Mouse (Mus musculus) forebrain, embryonic 15.5 days (tissue): ENCODE results near the gene Lpar5. TPM values are rescaled to one million over a fixed set of nuclear protein-coding genes. Genes with fewer than 3 reads are reported as not detected.
A peak's percentile ranks its signal among the peaks of the same experiment; 100 is the strongest.
"Not testable (repeated sequence)": the region's sequence is repeated elsewhere in the genome, so short reads cannot be mapped to it uniquely, and the experiment has no call there.

Source experiments
- ATAC-seq: fragments of 200-750 bp; cut with Nextera tagmentation; replicated peaks from 2 replicates; pipeline ENCODE4 v1.8.0; 2017; ENCODE audit warnings: mild to moderate bottlenecking, moderate TSS enrichment, moderate library complexity
- H3K27ac ChIP-seq: fragments of 300-500 bp; sonication (generic); replicated peaks from 2 replicates; pipeline ENCODE4 v1.5.1; 2015; ENCODE audit warnings: mild to moderate bottlenecking, inconsistent platforms
- H3K27me3 ChIP-seq: fragments of 300-500 bp; sonication (generic); 2 replicates; pipeline ENCODE4 v1.6.1; 2015; ENCODE audit warnings: inconsistent platforms
- H3K36me3 ChIP-seq: fragments of 300-500 bp; sonication (generic); 2 replicates; pipeline ENCODE4 v1.6.1; 2015; ENCODE audit warnings: mild to moderate bottlenecking, inconsistent platforms
- H3K4me1 ChIP-seq: fragments of 300-500 bp; sonication (generic); 2 replicates; pipeline ENCODE4 v1.6.1; 2015; ENCODE audit warnings: inconsistent platforms
- H3K4me2 ChIP-seq: fragments of 300-500 bp; sonication (generic); replicated peaks from 2 replicates; pipeline ENCODE4 v1.6.1; 2015; ENCODE audit warnings: mild to moderate bottlenecking, inconsistent platforms
- H3K4me3 ChIP-seq: fragments of 300-500 bp; sonication (generic); 2 replicates; pipeline ENCODE4 v1.5.1; 2015; ENCODE audit warnings: mild to moderate bottlenecking, inconsistent platforms
- H3K9ac ChIP-seq: fragments of 300-500 bp; sonication (generic); replicated peaks from 2 replicates; pipeline ENCODE4 v1.6.1; 2015; ENCODE audit warnings: mild to moderate bottlenecking, inconsistent platforms
- H3K9me3 ChIP-seq: fragments of 300-500 bp; sonication (generic); 2 replicates; pipeline ENCODE4 v1.6.1; 2016; ENCODE audit warnings: inconsistent platforms
- WGBS: fragments of 180-500 bp; shearing (Covaris S2); methylation state at CpG from one replicate; pipeline ENCODE4 v1.1.7; 2015; ENCODE audit warnings: mixed read lengths; 5-methylcytosine and 5-hydroxymethylcytosine counted together
- polyA plus RNA-seq: library from polyadenylated mRNA; unstranded; fragments of >200 nt; fragmentation: Nextera tagmentation; extraction: Ambion mirVana; gene quantifications from 2 replicates; pipeline ENCODE4 v1.2.1, GENCODE M21; 2015

Gene Lpar5
- polyA plus RNA-seq, 1 experiment from 2014 or later = 0.71 TPM

- no peak overlapping the region for H3K4me2 ChIP-seq
- no peak for ATAC-seq
- no peaks in the 10 kb centered on the region for H3K9me3 ChIP-seq
- no peak overlapping the region for H3K4me3 ChIP-seq
- H3K36me3 ChIP-seq = no peaks in the 10 kb centered on the region
- H3K9ac ChIP-seq = no peak overlapping the region
- no peak overlapping the region for H3K27ac ChIP-seq
- 34% methylated on average over 6 of the region's 6 CpGs for WGBS
- no peaks in the 10 kb centered on the region for H3K27me3 ChIP-seq
- H3K4me1 ChIP-seq = no peaks in the 10 kb centered on the region
Measured at GRCm38 (mm10) chr6:125061493-125061892, 6.2 kb upstream of the Lpar5 start.

- whole genome bisulfite sequencing = 73% methylated on average over 5 of the region's 5 CpGs
- H3K27me3 ChIP-seq = no peaks in the 10 kb centered on the region
- H3K9me3 ChIP-seq = no peaks in the 10 kb centered on the region
- H3K4me2 ChIP-seq = no peak overlapping the region
- no peaks in the 10 kb centered on the region for H3K36me3 ChIP-seq
- no peak for ATAC-seq
- H3K4me3 ChIP-seq = no peak overlapping the region
- no peak overlapping the region for H3K9ac ChIP-seq
- H3K27ac ChIP-seq = no peak overlapping the region
- no peaks in the 10 kb centered on the region for H3K4me1 ChIP-seq
Measured at GRCm38 (mm10) chr6:125062511-125062910, 5.2 kb upstream of the Lpar5 start.

GRCm38 (mm10) chr6:125063906-125064305 is 3.8 kb upstream of the Lpar5 start:
- H3K9ac ChIP-seq = no peak overlapping the region
- H3K27ac ChIP-seq = no peak overlapping the region
- no peak overlapping the region for H3K4me2 ChIP-seq
- ATAC-seq = no peak
- no peaks in the 10 kb centered on the region for H3K27me3 ChIP-seq
- no peak overlapping the region for H3K4me3 ChIP-seq
- no peaks in the 10 kb centered on the region for H3K9me3 ChIP-seq
- no peaks in the 10 kb centered on the region for H3K4me1 ChIP-seq
- WGBS = 80% methylated on average over 6 of the region's 6 CpGs
- no peaks in the 10 kb centered on the region for H3K36me3 ChIP-seq

GRCm38 (mm10) chr6:125065223-125065622 is 2.5 kb upstream of the Lpar5 start:
- not testable (repeated sequence) for ATAC-seq, H3K9me3 ChIP-seq, H3K4me1 ChIP-seq, H3K27ac ChIP-seq, H3K27me3 ChIP-seq, H3K36me3 ChIP-seq, H3K4me3 ChIP-seq, H3K4me2 ChIP-seq, H3K9ac ChIP-seq
- no CpG with 5 or more reads among the region's 1 CpGs for WGBS

- H3K9me3 ChIP-seq = no peaks in the 10 kb centered on the region
- peak overlapping the region; percentile 21; the same call in 1 of the 2 replicates for H3K4me2 ChIP-seq
- no peak overlapping the region for H3K4me3 ChIP-seq
- H3K4me1 ChIP-seq = peaks cover 25% of the 10 kb centered on the region
- no peaks in the 10 kb centered on the region for H3K27me3 ChIP-seq
- peak overlapping the region; percentile 97 for H3K27ac ChIP-seq
- H3K36me3 ChIP-seq = no peaks in the 10 kb centered on the region
- 70% methylated on average over 18 of the region's 18 CpGs for WGBS
- H3K9ac ChIP-seq = 0 out of 2 replicates have a peak overlapping the region, but pooled peaks have one; percentile 3
- ATAC-seq = peak; percentile 94
Measured at GRCm38 (mm10) chr6:125071170-125071895, 3.6 kb downstream of the Lpar5 start.

GRCm38 (mm10) chr6:125071896-125072279 is 4.2 kb downstream of the Lpar5 start:
- ATAC-seq = peak; percentile 83
- Histone ChIP-seq H3K27me3 (no peaks in the 10 kb centered on the region), H3K9ac (0 out of 2 replicates have a peak overlapping the region, but pooled peaks have one; percentile 3), H3K9me3 (no peaks in the 10 kb centered on the region), H3K4me2 (peak overlapping the region; percentile 21; the same call in 1 of the 2 replicates), H3K27ac (peak overlapping the region; percentile 97), H3K4me1 (peaks cover 25% of the 10 kb centered on the region), H3K36me3 (no peaks in the 10 kb centered on the region), H3K4me3 (no peak overlapping the region)
- WGBS = 15% methylated on average over 2 of the region's 2 CpGs

GRCm38 (mm10) chr6:125073825-125074224 is 6.1 kb downstream of the Lpar5 start:
- Histone ChIP-seq H3K4me1 (peaks cover 25% of the 10 kb centered on the region), H3K27ac (no peak overlapping the region), H3K36me3 (no peaks in the 10 kb centered on the region), H3K9me3 (no peaks in the 10 kb centered on the region), H3K4me2 (no peak overlapping the region), H3K27me3 (0 out of 2 replicates have a peak, but pooled peaks cover 2% of the 10 kb centered on the region), H3K9ac (no peak overlapping the region), H3K4me3 (no peak overlapping the region)
- no peak for ATAC-seq
- WGBS = 57% methylated on average over 8 of the region's 8 CpGs

GRCm38 (mm10) chr6:125081394-125081793 is 13.7 kb downstream of the Lpar5 start:
- H3K4me1 ChIP-seq = peaks cover 13% of the 10 kb centered on the region; the same call in 1 of the 2 replicates
- WGBS = 20% methylated on average over 25 of the region's 25 CpGs
- no peaks in the 10 kb centered on the region for H3K36me3 ChIP-seq
- H3K9me3 ChIP-seq = no peaks in the 10 kb centered on the region
- peak overlapping the region; percentile 83 for H3K27ac ChIP-seq
- H3K9ac ChIP-seq = peak overlapping the region; percentile 38
- 0 out of 2 replicates have a peak, but pooled peaks cover 2% of the 10 kb centered on the region for H3K27me3 ChIP-seq
- ATAC-seq = no peak
- peak overlapping the region; percentile 54 for H3K4me2 ChIP-seq
- H3K4me3 ChIP-seq = peak overlapping the region; percentile 41

- peak; percentile 89 for ATAC-seq
Measured at GRCm38 (mm10) chr6:125081797-125082560, 14.3 kb downstream of the Lpar5 start.

GRCm38 (mm10) chr6:125082801-125083386 is 15.2 kb downstream of the Lpar5 start:
- peaks cover 13% of the 10 kb centered on the region; the same call in 1 of the 2 replicates for H3K4me1 ChIP-seq
- WGBS = 89% methylated on average over 7 of the region's 7 CpGs
- no peak for ATAC-seq
- no peak overlapping the region for H3K9ac ChIP-seq
- H3K9me3 ChIP-seq = no peaks in the 10 kb centered on the region
- H3K4me3 ChIP-seq = no peak overlapping the region
- no peak overlapping the region for H3K27ac ChIP-seq
- no peaks in the 10 kb centered on the region for H3K36me3 ChIP-seq
- H3K4me2 ChIP-seq = no peak overlapping the region
- 0 out of 2 replicates have a peak, but pooled peaks cover 2% of the 10 kb centered on the region for H3K27me3 ChIP-seq

More at GRCm38 (mm10) chr6:125081797-125082560, 14.3 kb downstream of the Lpar5 start:
- no peaks in the 10 kb centered on the region for H3K9me3 ChIP-seq
- H3K9ac ChIP-seq = peak overlapping the region; percentile 38
- 20% methylated on average over 45 of the region's 45 CpGs for WGBS
- H3K4me2 ChIP-seq = peak overlapping the region; percentile 54
- H3K4me3 ChIP-seq = peak overlapping the region; percentile 41
- no peaks in the 10 kb centered on the region for H3K36me3 ChIP-seq
- peaks cover 13% of the 10 kb centered on the region; the same call in 1 of the 2 replicates for H3K4me1 ChIP-seq
- H3K27me3 ChIP-seq = 0 out of 2 replicates have a peak, but pooled peaks cover 2% of the 10 kb centered on the region
- peak overlapping the region; percentile 83 for H3K27ac ChIP-seq

GRCm38 (mm10) chr6:125084424-125084823 is 16.7 kb downstream of the Lpar5 start:
- H3K27me3 ChIP-seq = no peaks in the 10 kb centered on the region
- H3K27ac ChIP-seq = no peak overlapping the region
- H3K36me3 ChIP-seq = no peaks in the 10 kb centered on the region
- peak; percentile 15; the same call in 1 of the 2 replicates for ATAC-seq
- H3K4me3 ChIP-seq = no peak overlapping the region
- H3K9me3 ChIP-seq = no peaks in the 10 kb centered on the region
- no peak overlapping the region for H3K4me2 ChIP-seq
- 5% methylated on average over 4 of the region's 4 CpGs for WGBS
- H3K9ac ChIP-seq = no peak overlapping the region
- H3K4me1 ChIP-seq = peaks cover 23% of the 10 kb centered on the region

GRCm38 (mm10) chr6:125087937-125088336 is 20.2 kb downstream of the Lpar5 start:
- no peaks in the 10 kb centered on the region for H3K9me3 ChIP-seq
- no peak overlapping the region for H3K9ac ChIP-seq
- no peaks in the 10 kb centered on the region for H3K36me3 ChIP-seq
- no peak for ATAC-seq
- H3K4me3 ChIP-seq = no peak overlapping the region
- H3K27me3 ChIP-seq = no peaks in the 10 kb centered on the region
- peaks cover 25% of the 10 kb centered on the region for H3K4me1 ChIP-seq
- no peak overlapping the region for H3K4me2 ChIP-seq
- H3K27ac ChIP-seq = peak overlapping the region; percentile 94
- WGBS = 77% methylated on average over 3 of the region's 3 CpGs
